Mouse (Mus musculus): ENCODE data around the gene Sgk2. TPM values are rescaled to one million over a fixed set of nuclear protein-coding genes. Genes with fewer than 3 reads are reported as not detected.

The Sgk2 gene
- polyA plus RNA-seq (2014; fragmentation: Nextera tagmentation; extraction: Ambion mirVana), result 0.08 TPM in 1 of 2 replicates, not detected in the other

DNA sequence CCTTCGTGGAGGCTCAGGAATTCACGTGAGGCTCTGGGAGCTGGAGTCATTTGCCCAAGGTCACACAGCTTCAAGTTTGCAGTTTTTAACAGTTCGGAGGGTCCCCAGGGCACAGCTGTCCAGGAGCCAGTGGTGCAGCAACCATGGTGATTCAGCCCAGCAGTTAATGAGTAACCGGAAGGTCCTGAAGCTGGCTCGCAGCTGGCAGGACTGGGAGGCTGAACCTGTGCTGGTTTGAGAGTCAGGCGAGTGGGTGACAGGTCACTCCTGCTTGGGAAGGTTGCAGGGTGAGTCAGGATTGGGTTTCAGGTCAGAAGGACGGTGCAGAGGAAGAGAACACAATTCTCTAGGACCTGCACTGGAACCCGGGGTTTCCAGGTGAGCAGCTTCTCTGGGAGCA, at the start of gene Sgk2:
Gene Sgk2, plus strand, starts transcription at position 113 of the 400 bp plus-strand sequence.
- WGBS, result 45% methylated on average over 8 of the region's 8 CpGs
- H3K27ac ChIP-seq (ENCODE audit: low read length), result no peak within 1 kb of the TSS
- H3K9me3 ChIP-seq (ENCODE audit: control insufficient read depth, low read depth, low read length), result no peaks in the 10 kb centered on the region
- peak; percentile 77; the same call in 1 of the 2 replicates for ATAC-seq (ENCODE audit: insufficient number of reproducible peaks, insufficient read depth, low FRiP score, low read depth)
- no peaks in the 10 kb centered on the region for H3K27me3 ChIP-seq (ENCODE audit: control insufficient read depth, insufficient read depth, low read length)
- H3K36me3 ChIP-seq (ENCODE audit: control insufficient read depth, insufficient read depth, low read length), result no peaks in the 10 kb centered on the region
- H3K4me3 ChIP-seq (ENCODE audit: low read depth, low read length), result no peak within 1 kb of the TSS
- H3K9ac ChIP-seq (replicated peaks; ENCODE audit: low read depth, low read length), result no peak within 1 kb of the TSS
- H3K4me1 ChIP-seq (ENCODE audit: control insufficient read depth, insufficient read depth, low read length), result no peaks in the 10 kb centered on the region
- H3K4me2 ChIP-seq (replicated peaks; ENCODE audit: low read depth, low read length), result no peak within 1 kb of the TSS

DNA sequence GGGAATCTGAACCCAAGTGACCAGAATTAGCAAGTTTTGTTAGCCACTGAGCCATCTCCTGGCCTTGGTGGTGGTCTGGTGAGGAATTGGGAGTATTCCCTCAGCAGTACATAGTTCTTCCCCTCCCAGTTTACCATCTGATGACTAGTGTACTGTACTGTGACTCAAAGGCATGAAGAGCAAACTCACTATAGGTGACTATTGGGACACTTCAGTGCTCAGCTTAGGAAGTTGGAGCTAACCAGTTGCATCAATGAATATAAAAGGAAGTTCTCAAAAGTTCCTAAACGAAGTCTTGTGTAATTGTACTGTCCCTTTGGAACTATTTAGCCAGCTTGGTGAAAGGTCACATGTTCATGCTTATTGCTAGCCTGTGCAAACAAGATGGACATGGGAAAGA, 47.6 kb upstream of the Sgk2 start:
- Histone ChIP-seq H3K9ac (replicated peaks; ENCODE audit: low read depth, low read length) (no peak overlapping the region), H3K36me3 (ENCODE audit: control insufficient read depth, insufficient read depth, low read length) (peaks cover 40% of the 10 kb centered on the region), H3K27me3 (ENCODE audit: control insufficient read depth, insufficient read depth, low read length) (no peaks in the 10 kb centered on the region), H3K4me1 (ENCODE audit: control insufficient read depth, insufficient read depth, low read length) (peaks cover 3% of the 10 kb centered on the region; the same call in 1 of the 2 replicates), H3K4me3 (ENCODE audit: low read depth, low read length) (no peak overlapping the region), H3K9me3 (ENCODE audit: control insufficient read depth, low read depth, low read length) (no peaks in the 10 kb centered on the region), H3K27ac (ENCODE audit: low read length) (no peak overlapping the region), H3K4me2 (replicated peaks; ENCODE audit: low read depth, low read length) (no peak overlapping the region)
- no peak for ATAC-seq (ENCODE audit: insufficient number of reproducible peaks, insufficient read depth, low FRiP score, low read depth)
- WGBS, result 84% methylated on average over 1 of the region's 1 CpGs

DNA sequence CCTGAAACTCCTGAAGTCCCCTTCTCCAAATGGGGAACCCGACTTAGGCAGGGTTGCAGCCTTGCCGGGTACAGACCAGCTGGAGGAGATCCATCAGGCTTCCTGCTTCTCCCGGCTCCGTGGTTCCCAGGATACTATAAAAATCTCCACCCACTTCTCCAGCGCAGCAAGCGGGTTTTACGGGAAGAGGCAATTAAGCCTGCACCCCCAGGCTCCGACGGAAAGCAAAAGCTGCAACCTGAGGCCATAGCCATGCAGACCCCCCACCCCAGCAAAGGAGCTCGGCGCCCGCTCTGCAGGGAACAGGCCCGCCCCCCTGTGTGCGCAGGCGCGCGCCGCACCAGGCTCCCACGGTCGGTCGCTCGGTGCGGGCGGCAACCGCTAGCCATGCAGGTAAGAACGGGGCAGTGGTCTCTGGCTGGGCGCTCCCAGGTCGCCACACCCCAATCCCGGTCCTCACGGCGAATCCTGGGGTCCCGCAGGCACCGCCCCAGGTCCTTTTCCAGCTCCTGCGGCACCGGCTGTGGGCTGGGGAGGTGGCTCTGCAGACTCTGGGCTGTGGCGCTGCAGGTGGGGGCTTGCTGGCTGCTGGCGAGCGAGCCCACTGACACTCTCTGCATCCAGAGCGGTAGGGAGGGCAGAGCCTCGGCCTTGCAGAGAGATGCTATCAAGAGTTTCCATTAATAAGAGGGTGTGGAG, 43.8 kb upstream of the Sgk2 start, which contains the start of gene L3mbtl1:
Gene L3mbtl1, plus strand, starts transcription at position 325 of the 699 bp plus-strand sequence.
- Histone ChIP-seq H3K4me3 (ENCODE audit: low read depth, low read length) (peak within 1 kb of the TSS; percentile 47), H3K9me3 (ENCODE audit: control insufficient read depth, low read depth, low read length) (no peaks in the 10 kb centered on the region), H3K36me3 (ENCODE audit: control insufficient read depth, insufficient read depth, low read length) (peaks cover 12% of the 10 kb centered on the region; the same call in 1 of the 2 replicates), H3K27me3 (ENCODE audit: control insufficient read depth, insufficient read depth, low read length) (no peaks in the 10 kb centered on the region), H3K4me2 (replicated peaks; ENCODE audit: low read depth, low read length) (peak within 1 kb of the TSS; percentile 97), H3K27ac (ENCODE audit: low read length) (no peak within 1 kb of the TSS), H3K4me1 (ENCODE audit: control insufficient read depth, insufficient read depth, low read length) (peaks cover 3% of the 10 kb centered on the region; the same call in 1 of the 2 replicates), H3K9ac (replicated peaks; ENCODE audit: low read depth, low read length) (peak within 1 kb of the TSS; percentile 8)
- WGBS, result under 1% methylated on average over 39 of the region's 40 CpGs
- ATAC-seq (ENCODE audit: insufficient number of reproducible peaks, insufficient read depth, low FRiP score, low read depth), result no peak

DNA sequence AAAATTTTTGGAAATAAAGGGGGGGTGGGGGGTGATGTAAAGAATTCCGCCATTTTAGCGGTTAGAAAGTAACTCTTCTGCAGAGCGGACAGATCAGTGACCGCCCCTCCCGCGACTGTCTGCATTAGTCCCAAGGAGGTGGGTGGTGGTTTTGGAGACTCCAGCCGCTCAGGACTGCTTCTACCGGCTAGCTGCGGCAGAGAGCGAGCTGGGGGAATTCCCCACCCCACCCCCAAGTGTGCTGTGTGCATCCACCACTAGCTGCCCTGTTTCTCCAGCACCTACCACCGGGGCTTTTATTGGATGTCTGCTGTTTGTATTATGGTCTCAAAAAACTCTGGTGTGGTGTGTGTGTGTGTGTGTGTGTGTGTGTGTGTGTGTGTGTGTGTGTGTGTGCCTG, 43.2 kb upstream of the Sgk2 start:
- Histone ChIP-seq H3K4me2 (replicated peaks; ENCODE audit: low read depth, low read length) (peak overlapping the region; percentile 97), H3K4me3 (ENCODE audit: low read depth, low read length) (peak overlapping the region; percentile 47; the same call in 1 of the 2 replicates), H3K4me1 (ENCODE audit: control insufficient read depth, insufficient read depth, low read length) (peaks cover 3% of the 10 kb centered on the region; the same call in 1 of the 2 replicates), H3K9me3 (ENCODE audit: control insufficient read depth, low read depth, low read length) (no peaks in the 10 kb centered on the region), H3K36me3 (ENCODE audit: control insufficient read depth, insufficient read depth, low read length) (peaks cover 6% of the 10 kb centered on the region; the same call in 1 of the 2 replicates), H3K9ac (replicated peaks; ENCODE audit: low read depth, low read length) (no peak overlapping the region), H3K27ac (ENCODE audit: low read length) (no peak overlapping the region), H3K27me3 (ENCODE audit: control insufficient read depth, insufficient read depth, low read length) (no peaks in the 10 kb centered on the region)
- WGBS, result 9% methylated on average over 11 of the region's 11 CpGs
- no peak for ATAC-seq (ENCODE audit: insufficient number of reproducible peaks, insufficient read depth, low FRiP score, low read depth)

DNA sequence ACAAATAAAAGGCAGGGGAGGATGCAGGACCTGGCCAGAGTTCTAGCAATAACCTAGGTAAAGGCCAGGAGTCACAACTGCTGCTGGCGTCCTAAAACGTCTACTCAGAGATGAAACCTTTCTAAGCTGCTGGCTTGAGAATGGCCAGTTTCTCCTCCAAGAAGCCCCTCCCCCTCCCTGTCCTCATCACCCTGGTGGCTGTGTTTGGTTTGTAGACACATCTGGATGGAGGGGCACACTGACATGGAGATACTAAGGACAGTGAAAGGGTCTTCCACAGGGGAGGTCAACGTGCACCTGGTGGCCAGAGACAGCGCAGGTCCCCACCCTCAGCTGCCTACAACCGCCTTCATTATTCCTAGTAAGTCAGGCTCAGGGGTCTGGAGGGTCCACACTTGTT, 40.2 kb upstream of the Sgk2 start:
- no peak overlapping the region for H3K4me2 ChIP-seq (replicated peaks; ENCODE audit: low read depth, low read length)
- H3K27me3 ChIP-seq (ENCODE audit: control insufficient read depth, insufficient read depth, low read length), result no peaks in the 10 kb centered on the region
- H3K4me1 ChIP-seq (ENCODE audit: control insufficient read depth, insufficient read depth, low read length), result peaks cover 3% of the 10 kb centered on the region; the same call in 1 of the 2 replicates
- 66% methylated on average over 5 of the region's 5 CpGs for WGBS
- no peaks in the 10 kb centered on the region for H3K36me3 ChIP-seq (ENCODE audit: control insufficient read depth, insufficient read depth, low read length)
- H3K27ac ChIP-seq (ENCODE audit: low read length), result no peak overlapping the region
- no peak overlapping the region for H3K4me3 ChIP-seq (ENCODE audit: low read depth, low read length)
- no peak for ATAC-seq (ENCODE audit: insufficient number of reproducible peaks, insufficient read depth, low FRiP score, low read depth)
- H3K9ac ChIP-seq (replicated peaks; ENCODE audit: low read depth, low read length), result no peak overlapping the region
- H3K9me3 ChIP-seq (ENCODE audit: control insufficient read depth, low read depth, low read length), result no peaks in the 10 kb centered on the region

DNA sequence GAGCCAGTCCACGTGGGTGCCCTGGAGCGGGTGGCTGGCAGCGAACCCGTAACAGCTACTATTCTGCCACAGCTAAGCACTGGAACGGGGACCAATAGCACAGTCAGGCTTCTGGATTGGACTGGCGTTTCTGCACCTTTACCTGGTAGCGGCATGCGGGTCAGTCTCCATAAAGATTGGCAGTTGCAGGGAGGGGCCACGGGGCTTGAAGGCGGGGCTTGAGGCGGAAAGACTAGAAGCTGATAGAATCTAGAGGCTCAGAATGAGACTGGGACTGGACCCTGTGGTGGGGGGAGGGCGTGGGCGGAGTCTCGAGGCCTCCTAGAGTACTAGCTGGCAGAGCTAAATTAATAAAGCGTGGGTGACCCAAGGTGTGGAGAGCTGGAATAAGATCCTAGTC, 39.4 kb upstream of the Sgk2 start:
- H3K4me1 ChIP-seq (ENCODE audit: control insufficient read depth, insufficient read depth, low read length), result peaks cover 3% of the 10 kb centered on the region; the same call in 1 of the 2 replicates
- H3K36me3 ChIP-seq (ENCODE audit: control insufficient read depth, insufficient read depth, low read length), result no peaks in the 10 kb centered on the region
- ATAC-seq (ENCODE audit: insufficient number of reproducible peaks, insufficient read depth, low FRiP score, low read depth), result peak; percentile 53; the same call in 1 of the 2 replicates
- no peak overlapping the region for H3K27ac ChIP-seq (ENCODE audit: low read length)
- H3K9me3 ChIP-seq (ENCODE audit: control insufficient read depth, low read depth, low read length), result no peaks in the 10 kb centered on the region
- H3K4me2 ChIP-seq (replicated peaks; ENCODE audit: low read depth, low read length), result peak overlapping the region; percentile 29; the same call in 1 of the 2 replicates
- WGBS, result 35% methylated on average over 15 of the region's 15 CpGs
- H3K4me3 ChIP-seq (ENCODE audit: low read depth, low read length), result no peak overlapping the region
- H3K27me3 ChIP-seq (ENCODE audit: control insufficient read depth, insufficient read depth, low read length), result no peaks in the 10 kb centered on the region
- H3K9ac ChIP-seq (replicated peaks; ENCODE audit: low read depth, low read length), result no peak overlapping the region

DNA sequence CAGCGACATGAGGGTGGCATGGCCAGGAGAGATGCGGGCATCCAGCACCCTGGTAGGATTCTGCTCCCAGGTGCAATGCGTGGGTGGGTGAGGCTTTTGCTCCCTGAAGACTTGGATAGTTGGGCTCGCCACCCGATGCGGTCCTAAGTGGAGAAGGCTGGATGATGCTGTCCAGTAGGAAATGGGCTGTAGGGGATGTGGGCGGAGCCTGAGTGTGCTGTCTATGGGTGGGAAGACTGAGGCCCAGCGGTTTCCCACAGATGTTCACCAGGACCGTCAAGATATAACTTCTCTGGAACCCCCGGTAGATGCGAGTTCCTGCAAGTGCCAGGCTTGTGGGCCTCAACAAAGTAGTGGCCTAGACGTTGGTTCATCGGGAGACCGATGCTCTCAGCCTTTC, 38.9 kb upstream of the Sgk2 start:
- peak overlapping the region; percentile 29; the same call in 1 of the 2 replicates for H3K4me2 ChIP-seq (replicated peaks; ENCODE audit: low read depth, low read length)
- H3K36me3 ChIP-seq (ENCODE audit: control insufficient read depth, insufficient read depth, low read length), result no peaks in the 10 kb centered on the region
- no peak overlapping the region for H3K9ac ChIP-seq (replicated peaks; ENCODE audit: low read depth, low read length)
- H3K4me1 ChIP-seq (ENCODE audit: control insufficient read depth, insufficient read depth, low read length), result peaks cover 3% of the 10 kb centered on the region; the same call in 1 of the 2 replicates
- ATAC-seq (ENCODE audit: insufficient number of reproducible peaks, insufficient read depth, low FRiP score, low read depth), result no peak
- no peak overlapping the region for H3K4me3 ChIP-seq (ENCODE audit: low read depth, low read length)
- no peaks in the 10 kb centered on the region for H3K9me3 ChIP-seq (ENCODE audit: control insufficient read depth, low read depth, low read length)
- no peaks in the 10 kb centered on the region for H3K27me3 ChIP-seq (ENCODE audit: control insufficient read depth, insufficient read depth, low read length)
- H3K27ac ChIP-seq (ENCODE audit: low read length), result no peak overlapping the region
- 65% methylated on average over 14 of the region's 14 CpGs for WGBS

DNA sequence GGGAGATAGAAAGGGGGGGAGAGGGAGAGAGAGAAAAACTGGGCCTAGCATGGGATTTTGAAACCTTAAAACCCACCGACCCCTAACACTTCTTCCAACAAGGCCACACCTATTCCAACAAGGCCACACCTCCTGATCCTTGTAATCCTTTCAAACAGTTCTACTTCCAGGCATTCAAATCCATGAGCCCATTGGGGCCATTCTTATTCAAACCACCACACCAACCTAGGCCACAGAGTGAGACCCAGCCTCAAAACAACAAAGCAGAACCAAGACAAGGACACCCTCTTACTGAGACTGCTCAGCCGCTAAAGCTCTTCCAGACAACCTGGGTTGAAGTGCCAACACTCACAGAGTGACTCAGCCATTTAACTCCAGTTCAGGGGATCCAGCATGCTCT, 36.4 kb upstream of the Sgk2 start:
- no peak overlapping the region for H3K27ac ChIP-seq (ENCODE audit: low read length)
- no peaks in the 10 kb centered on the region for H3K36me3 ChIP-seq (ENCODE audit: control insufficient read depth, insufficient read depth, low read length)
- H3K27me3 ChIP-seq (ENCODE audit: control insufficient read depth, insufficient read depth, low read length), result no peaks in the 10 kb centered on the region
- ATAC-seq (ENCODE audit: insufficient number of reproducible peaks, insufficient read depth, low FRiP score, low read depth), result no peak
- H3K4me2 ChIP-seq (replicated peaks; ENCODE audit: low read depth, low read length), result no peak overlapping the region
- H3K4me3 ChIP-seq (ENCODE audit: low read depth, low read length), result no peak overlapping the region
- H3K9ac ChIP-seq (replicated peaks; ENCODE audit: low read depth, low read length), result no peak overlapping the region
- no peaks in the 10 kb centered on the region for H3K4me1 ChIP-seq (ENCODE audit: control insufficient read depth, insufficient read depth, low read length)
- WGBS, result 93% methylated on average over 2 of the region's 2 CpGs
- H3K9me3 ChIP-seq (ENCODE audit: control insufficient read depth, low read depth, low read length), result no peaks in the 10 kb centered on the region

Data from stomach, embryonic 14.5 days (tissue).